Mouse (Mus musculus): ENCODE measurements around the gene 4930415O20Rik.

- no peak for TF ChIP-seq CTCF (IDR thresholded peaks at IDR 0.05; ENCODE audit: borderline replicate concordance, insufficient read depth, low read depth, low read length)
- no peak for TF ChIP-seq POLR2A (IDR thresholded peaks at IDR 0.05; ENCODE audit: borderline replicate concordance, insufficient read depth, low read length)
Observed at GRCm38 (mm10) chr15:98602921-98603458, 32.2 kb downstream of the 4930415O20Rik start.
